Mouse (Mus musculus) brown adipose tissue, adult 24 weeks (tissue): ENCODE results near the gene Cbr2. TPM values are rescaled to one million over a fixed set of nuclear protein-coding genes. Genes with fewer than 3 reads are reported as not detected.

Experiments used
- H3K27ac ChIP-seq: fragments of 200-500 bp; replicated peaks from 2 replicates; pipeline ENCODE4 v1.5.1; 2012; ENCODE audit warnings: low read depth, mild to moderate bottlenecking, low read length
- H3K4me1 ChIP-seq: fragments of 200-500 bp; 2 replicates; pipeline ENCODE4 v1.6.1; 2012; ENCODE audit warnings: low read length, mixed read lengths; ENCODE audit not compliant: control insufficient read depth, insufficient read depth, insufficient read length
- H3K4me3 ChIP-seq: fragments of 200-500 bp; 2 replicates; pipeline ENCODE4 v1.5.1; 2012; ENCODE audit warnings: low read depth, mild to moderate bottlenecking, low read length, moderate library complexity; ENCODE audit not compliant: insufficient read depth
- polyA plus RNA-seq: library from polyadenylated mRNA; stranded (reverse); fragments of >200 nt; gene quantifications from 2 replicates; pipeline ENCODE4 v1.2.4, GENCODE M21; 2012; ENCODE audit not compliant: missing spikeins, insufficient read depth, insufficient read length

Cbr2 gene
- polyA plus RNA-seq, 1 experiment: 26.0 TPM

GRCm38 (mm10) chr11:120684086-120684485, 47.8 kb downstream of the Cbr2 start:
- no peaks in the 10 kb centered on the region for H3K4me1 ChIP-seq
- no peak overlapping the region for H3K4me3 ChIP-seq
- no peak overlapping the region for H3K27ac ChIP-seq

- Histone ChIP-seq H3K4me1 (no peaks in the 10 kb centered on the region), H3K27ac (no peak overlapping the region), H3K4me3 (no peak overlapping the region)
Measured at GRCm38 (mm10) chr11:120683536-120683935, 48.4 kb downstream of the Cbr2 start.

GRCm38 (mm10) chr11:120682683-120683082, 49.2 kb downstream of the Cbr2 start:
- H3K27ac ChIP-seq: no peak overlapping the region
- H3K4me3 ChIP-seq: no peak overlapping the region
- no peaks in the 10 kb centered on the region for H3K4me1 ChIP-seq

- H3K27ac ChIP-seq: no peak overlapping the region
- H3K4me3 ChIP-seq: no peak overlapping the region
- H3K4me1 ChIP-seq: no peaks in the 10 kb centered on the region
Measured at GRCm38 (mm10) chr11:120679909-120680308, 52.0 kb downstream of the Cbr2 start.

Other genes with a start within 250 kb of the Cbr2 start
- gene Mrpl12, start 247.5 kb downstream of the Cbr2 start, polyA plus RNA-seq: 278 and 304 TPM in 2 replicates
- 32.9 and 33.9 TPM in 2 replicates for gene Slc25a10, start 240.3 kb downstream of the Cbr2 start, polyA plus RNA-seq
- not detected in 2 replicates for gene Gcgr, start 201.4 kb downstream of the Cbr2 start, polyA plus RNA-seq
- 24.6 and 28.0 TPM in 2 replicates for gene Mcrip1, start 182.4 kb downstream of the Cbr2 start, polyA plus RNA-seq
- 4.1 and 5.5 TPM in 2 replicates for gene Ppp1r27, start 181.0 kb downstream of the Cbr2 start, polyA plus RNA-seq
- 95.0 and 97.3 TPM in 2 replicates for gene P4hb, start 158.9 kb downstream of the Cbr2 start, polyA plus RNA-seq
- 117 and 146 TPM in 2 replicates for gene Arhgdia, start 150.5 kb downstream of the Cbr2 start, polyA plus RNA-seq
- gene Alyref, start 133.7 kb downstream of the Cbr2 start, polyA plus RNA-seq: 49.2 and 58.8 TPM in 2 replicates
- 54.9 and 59.1 TPM in 2 replicates for gene Anapc11, start 133.7 kb downstream of the Cbr2 start, polyA plus RNA-seq
- not detected in 2 replicates for gene Npb, start 123.6 kb downstream of the Cbr2 start, polyA plus RNA-seq
- gene Pcyt2, start 114.2 kb downstream of the Cbr2 start, polyA plus RNA-seq: 104 and 131 TPM in 2 replicates
- 5.8 and 10.5 TPM in 2 replicates for gene Sirt7, start 106.9 kb downstream of the Cbr2 start, polyA plus RNA-seq
- 10.4 and 13.3 TPM in 2 replicates for gene Mafg, start 98.5 kb downstream of the Cbr2 start, polyA plus RNA-seq
- gene Pycr1, start 88.3 kb downstream of the Cbr2 start, polyA plus RNA-seq: 1.0 and 1.3 TPM in 2 replicates
- gene Myadml2, start 84.0 kb downstream of the Cbr2 start, polyA plus RNA-seq: 2.7 and 3.8 TPM in 2 replicates
- not detected in 2 replicates for gene Notum, start 70.9 kb downstream of the Cbr2 start, polyA plus RNA-seq
- gene Aspscr1, start 59.1 kb downstream of the Cbr2 start, polyA plus RNA-seq: 33.3 and 33.7 TPM in 2 replicates
- 66.6 and 68.4 TPM in 2 replicates for gene Cenpx, start 18.4 kb downstream of the Cbr2 start, polyA plus RNA-seq
- gene Lrrc45, start 18.2 kb downstream of the Cbr2 start, polyA plus RNA-seq: 3.0 and 6.2 TPM in 2 replicates
- gene Rac3, start 10.6 kb downstream of the Cbr2 start, polyA plus RNA-seq: 1.9 and 2.5 TPM in 2 replicates
- gene Dcxr, start 4.8 kb downstream of the Cbr2 start, polyA plus RNA-seq: 9.4 and 15.5 TPM in 2 replicates
- 14.9 and 15.4 TPM in 2 replicates for gene Hmga1b, start 30.7 kb upstream of the Cbr2 start, polyA plus RNA-seq
- 14.0 and 15.1 TPM in 2 replicates for gene Rfng, start 52.1 kb upstream of the Cbr2 start, polyA plus RNA-seq
- 48.9 and 60.0 TPM in 2 replicates for gene Gps1, start 52.2 kb upstream of the Cbr2 start, polyA plus RNA-seq
- gene Dus1l, start 64.3 kb upstream of the Cbr2 start, polyA plus RNA-seq: 20.1 and 31.0 TPM in 2 replicates
- gene Fasn, start 92.4 kb upstream of the Cbr2 start, polyA plus RNA-seq: 5,806 and 7,060 TPM in 2 replicates
- gene Ccdc57, start 200.8 kb upstream of the Cbr2 start, polyA plus RNA-seq: 7.1 and 11.1 TPM in 2 replicates
- gene Slc16a3, start 216.4 kb upstream of the Cbr2 start, polyA plus RNA-seq: 1.6 and 2.2 TPM in 2 replicates